Mouse (Mus musculus) midbrain, postnatal 0 days (tissue): ENCODE measurements around the gene Gm44973. TPM values are rescaled to one million over a fixed set of nuclear protein-coding genes. Genes with fewer than 3 reads are reported as not detected.
"Not testable (repeated sequence)": the region's sequence is repeated elsewhere in the genome, so short reads cannot be mapped to it uniquely, and the experiment has no call there.

ENCODE experiments used
- ATAC-seq: fragments of 200-750 bp; cut with Nextera tagmentation; 2 replicates; pipeline ENCODE4 v1.8.0; 2017; ENCODE audit warnings: moderate number of reproducible peaks, mild to moderate bottlenecking, moderate TSS enrichment, moderate library complexity; ENCODE audit not compliant: low FRiP score
- DNase-seq: peaks from one replicate; pipeline ENCODE4 v3.0.0-alpha.2; 2015; ENCODE audit warnings: low spot score
- H3K27ac ChIP-seq: fragments of 300-500 bp; sonication (generic); 2 replicates; pipeline ENCODE4 v1.5.1; 2014; ENCODE audit warnings: low read depth, mild to moderate bottlenecking, low read length, mixed read lengths
- H3K27me3 ChIP-seq: fragments of 300-500 bp; sonication (generic); 2 replicates; pipeline ENCODE4 v1.6.1; 2014; ENCODE audit warnings: low read length, control low read depth, mixed read lengths; ENCODE audit not compliant: insufficient read depth
- H3K36me3 ChIP-seq: fragments of 300-500 bp; sonication (generic); 2 replicates; pipeline ENCODE4 v1.6.1; 2014; ENCODE audit warnings: low read length, control low read depth, mixed read lengths; ENCODE audit not compliant: insufficient read depth
- H3K4me1 ChIP-seq: fragments of 300-500 bp; sonication (generic); 2 replicates; pipeline ENCODE4 v1.6.1; 2014; ENCODE audit warnings: mild to moderate bottlenecking, control low read depth, antibody characterized with exemption, low read length, mixed read lengths; ENCODE audit not compliant: insufficient read depth
- H3K4me2 ChIP-seq: fragments of 300-500 bp; sonication (generic); 2 replicates; pipeline ENCODE4 v1.6.1; 2014; ENCODE audit warnings: low read depth, mild to moderate bottlenecking, low read length, mixed read lengths; ENCODE audit not compliant: poor library complexity, severe bottlenecking
- H3K4me3 ChIP-seq: fragments of 300-500 bp; sonication (generic); 2 replicates; pipeline ENCODE4 v1.5.1; 2014; ENCODE audit warnings: low read depth, mild to moderate bottlenecking, low read length, moderate library complexity
- H3K9ac ChIP-seq: fragments of 300-500 bp; sonication (generic); replicated peaks from 2 replicates; pipeline ENCODE4 v1.6.1; 2014; ENCODE audit warnings: mild to moderate bottlenecking, low read length, moderate library complexity, mixed read lengths; ENCODE audit not compliant: poor library complexity, severe bottlenecking
- H3K9me3 ChIP-seq: fragments of 300-500 bp; sonication (generic); 2 replicates; pipeline ENCODE4 v1.6.1; 2016; ENCODE audit warnings: low read length, control low read depth
- CTCF ChIP-seq: IDR thresholded peaks from 2 replicates; pipeline ENCODE4 v1.5.1; 2016; ENCODE audit warnings: antibody characterized with exemption, mild to moderate bottlenecking
- WGBS: fragments of 180-500 bp; shearing (Covaris S2); extraction: QIAGEN DNeasy Blood & Tissue Kit; methylation state at CpG from one replicate; pipeline ENCODE4 v1.1.7; 2014; 5-methylcytosine and 5-hydroxymethylcytosine counted together
- polyA plus RNA-seq: library from polyadenylated mRNA; unstranded; fragments of >200 nt; fragmentation: Nextera tagmentation; extraction: Ambion mirVana; gene quantifications from 2 replicates; pipeline ENCODE4 v1.2.1, GENCODE M21; 2015
- total RNA-seq: library from RNA; depleted of rRNA; stranded (reverse); fragments of >200 nt; gene quantifications from 2 replicates; pipeline ENCODE4 v1.2.3, GENCODE M21; 2014

The Gm44973 gene
- total and polyA plus RNA-seq, 2 experiments from 2014 or later, result 1.2 TPM; not detected in 1

DNA sequence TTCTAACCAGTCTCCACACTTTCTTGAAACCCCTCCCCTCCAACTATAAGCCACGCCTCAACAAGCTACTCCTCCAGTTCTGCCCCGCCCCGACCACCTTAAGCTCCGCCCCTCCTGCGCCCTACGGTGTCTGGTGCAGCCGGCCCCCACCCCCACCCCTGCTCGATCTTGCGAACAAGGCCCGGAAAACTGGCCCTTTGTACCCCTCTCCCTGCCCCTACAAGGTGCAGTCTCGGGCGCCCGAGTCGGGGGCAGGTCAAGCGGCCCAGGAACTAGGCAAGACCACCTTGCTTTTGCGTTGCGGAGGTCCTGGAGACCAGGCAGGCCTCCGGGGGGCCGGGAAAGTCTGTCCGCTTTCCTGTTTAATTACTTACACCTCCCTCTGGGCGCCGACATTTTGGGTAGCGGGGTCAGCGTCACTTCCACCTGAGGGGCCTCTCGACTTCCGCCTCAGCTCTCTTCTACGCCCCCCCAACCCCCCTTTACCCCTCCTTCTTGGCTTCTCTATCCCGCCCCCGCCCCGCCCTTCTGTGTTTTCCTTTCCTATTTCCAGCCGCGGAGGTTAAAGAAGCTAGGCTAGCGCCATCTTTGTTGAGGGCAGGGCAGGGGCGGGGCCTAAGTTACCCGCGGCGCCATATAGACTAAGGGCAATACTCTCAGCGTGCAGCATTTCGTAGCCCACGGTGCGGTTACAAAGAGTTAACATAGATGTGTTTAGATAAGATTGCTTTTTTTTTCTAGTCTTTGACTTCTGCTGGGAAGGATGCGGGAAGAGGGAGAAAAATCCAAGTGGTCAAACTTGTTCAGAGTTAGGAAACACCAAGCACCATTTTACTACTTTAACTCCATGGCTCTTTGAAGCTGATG, 812 bp upstream of the Gm44973 start, which contains the start of the genes Zfp524 and Fiz1:
Gene Zfp524, plus strand, starts transcription at position 165 of the 867 bp plus-strand sequence.
Gene Fiz1, minus strand, starts transcription at position 447 of the 867 bp plus-strand sequence.
- under 1% methylated on average over 40 of the region's 42 CpGs for WGBS

DNA sequence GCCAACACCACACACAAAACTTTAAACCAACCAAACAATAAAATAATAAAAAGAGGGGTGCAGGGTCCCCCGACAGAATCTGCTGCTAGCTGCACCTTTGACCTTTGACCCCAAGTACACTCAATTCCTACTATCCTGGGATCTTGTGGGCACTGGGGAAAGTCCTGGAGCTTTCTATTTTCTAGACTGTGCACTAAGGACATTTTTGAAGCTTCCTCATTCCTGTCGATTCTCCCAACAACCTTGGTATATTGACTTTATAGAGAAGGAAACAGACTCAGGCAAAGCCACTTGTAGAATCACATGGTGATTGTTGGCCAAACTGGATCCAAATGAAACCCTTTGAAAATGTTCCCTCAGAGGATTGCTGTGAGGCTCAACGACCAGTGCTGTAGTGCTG, 761 bp downstream of the Gm44973 start:
- Histone ChIP-seq H3K4me3 (peak overlapping the region; percentile 85), H3K36me3 (peaks cover 15% of the 10 kb centered on the region), H3K27me3 (no peaks in the 10 kb centered on the region), H3K4me2 (peak overlapping the region; percentile 73), H3K4me1 (peaks cover 1% of the 10 kb centered on the region; the same call in 1 of the 2 replicates), H3K27ac (peak overlapping the region; percentile 97), H3K9me3 (no peaks in the 10 kb centered on the region), H3K9ac (peak overlapping the region; percentile 72; the same call in 1 of the 2 replicates)
- DNase-seq, result no peak
- ATAC-seq, result no peak
- WGBS, result 53% methylated on average over 3 of the region's 3 CpGs
- TF ChIP-seq CTCF, result no peak

More for the DNA sequence above, 812 bp upstream of the Gm44973 start, which contains the start of the genes Zfp524 and Fiz1:
- Histone ChIP-seq H3K9ac (peak within 1 kb of the TSS; percentile 92), H3K27me3 (no peaks in the 10 kb centered on the region), H3K4me1 (no peaks in the 10 kb centered on the region), H3K4me3 (peak within 1 kb of the TSS; percentile 85), H3K36me3 (peaks cover 27% of the 10 kb centered on the region), H3K4me2 (peak within 1 kb of the TSS; percentile 73), H3K9me3 (no peaks in the 10 kb centered on the region), H3K27ac (peak within 1 kb of the TSS; percentile 97)
- ATAC-seq, result peak; percentile 86
- DNase-seq, result peak; percentile 98
- no peak for TF ChIP-seq CTCF

DNA sequence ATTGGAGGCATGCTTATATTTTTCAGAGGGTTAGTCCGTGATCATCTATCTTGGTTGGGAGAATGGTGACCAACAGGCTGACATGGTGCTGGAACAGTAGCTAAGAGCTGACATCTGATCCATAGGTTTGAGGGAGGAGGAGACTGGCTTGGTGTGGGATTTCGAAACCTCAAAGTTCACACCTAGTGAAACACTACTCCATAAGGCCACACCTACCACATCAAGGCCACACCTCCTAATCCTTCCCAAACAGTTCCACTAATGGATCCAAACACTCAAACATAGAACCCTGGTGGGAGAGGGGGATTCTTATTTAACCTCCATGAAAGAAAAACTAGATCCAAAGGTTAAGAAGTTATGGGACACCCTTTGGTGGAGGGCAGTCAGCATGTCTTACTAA, 1.6 kb downstream of the Gm44973 start:
- no peak for TF ChIP-seq CTCF
- Histone ChIP-seq H3K9me3 (no peaks in the 10 kb centered on the region), H3K27ac (no peak overlapping the region), H3K27me3 (no peaks in the 10 kb centered on the region), H3K4me1 (peaks cover 7% of the 10 kb centered on the region; the same call in 1 of the 2 replicates), H3K4me2 (no peak overlapping the region), H3K4me3 (no peak overlapping the region), H3K9ac (no peak overlapping the region), H3K36me3 (peaks cover 7% of the 10 kb centered on the region)
- DNase-seq (no peak), ATAC-seq (no peak)
- WGBS, result 96% methylated on average over 2 of the region's 2 CpGs

DNA sequence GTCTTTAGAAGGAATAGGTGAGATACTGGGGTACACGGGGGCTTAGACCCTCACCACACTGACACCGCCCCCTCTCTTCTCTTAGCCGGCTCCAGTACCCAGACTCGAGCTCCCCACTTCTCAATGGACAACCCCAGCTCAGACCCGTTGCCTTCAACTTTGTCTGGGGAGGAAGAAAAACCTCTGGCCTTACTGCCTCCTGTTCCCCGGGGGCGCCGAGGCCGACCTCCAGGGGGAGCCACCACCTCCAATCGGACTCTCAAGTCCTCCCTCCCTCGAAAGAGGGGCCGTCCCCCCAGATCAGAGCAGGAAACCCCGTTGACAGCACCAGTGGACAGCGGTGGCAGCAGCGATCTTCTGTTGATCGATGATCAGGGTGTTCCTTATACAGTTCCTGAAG, 2.1 kb downstream of the Gm44973 start:
- ATAC-seq (no peak), DNase-seq (no peak)
- peaks cover 5% of the 10 kb centered on the region for H3K36me3 ChIP-seq
- peak; percentile 32; the same call in 1 of the 2 replicates for TF ChIP-seq CTCF
- H3K4me2 ChIP-seq, result no peak overlapping the region
- no peak overlapping the region for H3K4me3 ChIP-seq
- H3K27ac ChIP-seq, result no peak overlapping the region
- WGBS, result 89% methylated on average over 16 of the region's 16 CpGs
- no peaks in the 10 kb centered on the region for H3K9me3 ChIP-seq
- no peak overlapping the region for H3K9ac ChIP-seq
- no peaks in the 10 kb centered on the region for H3K27me3 ChIP-seq
- H3K4me1 ChIP-seq, result peaks cover 7% of the 10 kb centered on the region; the same call in 1 of the 2 replicates

DNA sequence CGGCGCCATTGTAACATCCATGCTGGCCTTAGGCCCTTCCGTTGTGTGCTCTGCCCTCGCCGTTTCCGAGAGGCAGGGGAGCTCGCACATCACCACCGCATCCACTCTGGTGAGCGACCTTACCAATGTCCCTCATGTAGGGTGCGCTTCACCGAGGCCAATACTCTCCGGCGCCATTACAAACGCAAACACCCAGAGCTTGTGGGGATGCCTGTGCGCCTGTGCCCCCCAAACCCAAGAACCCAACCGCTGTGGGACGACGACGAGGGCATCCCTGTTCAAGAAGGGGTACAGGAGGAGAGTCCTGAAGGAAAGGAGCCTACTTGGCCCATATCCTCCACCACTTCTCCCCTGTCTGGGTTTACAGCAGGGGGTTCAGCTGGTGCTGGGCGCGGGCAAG, 2.6 kb downstream of the Gm44973 start:
- WGBS, result 98% methylated on average over 21 of the region's 21 CpGs
- peaks cover 7% of the 10 kb centered on the region; the same call in 1 of the 2 replicates for H3K4me1 ChIP-seq
- DNase-seq (no peak), ATAC-seq (no peak)
- no peak overlapping the region for H3K27ac ChIP-seq
- no peaks in the 10 kb centered on the region for H3K9me3 ChIP-seq
- TF ChIP-seq CTCF, result no peak
- H3K36me3 ChIP-seq, result peaks cover under 1% of the 10 kb centered on the region; the same call in 1 of the 2 replicates
- H3K4me2 ChIP-seq, result no peak overlapping the region
- H3K9ac ChIP-seq, result no peak overlapping the region
- H3K27me3 ChIP-seq, result no peaks in the 10 kb centered on the region
- H3K4me3 ChIP-seq, result no peak overlapping the region

DNA sequence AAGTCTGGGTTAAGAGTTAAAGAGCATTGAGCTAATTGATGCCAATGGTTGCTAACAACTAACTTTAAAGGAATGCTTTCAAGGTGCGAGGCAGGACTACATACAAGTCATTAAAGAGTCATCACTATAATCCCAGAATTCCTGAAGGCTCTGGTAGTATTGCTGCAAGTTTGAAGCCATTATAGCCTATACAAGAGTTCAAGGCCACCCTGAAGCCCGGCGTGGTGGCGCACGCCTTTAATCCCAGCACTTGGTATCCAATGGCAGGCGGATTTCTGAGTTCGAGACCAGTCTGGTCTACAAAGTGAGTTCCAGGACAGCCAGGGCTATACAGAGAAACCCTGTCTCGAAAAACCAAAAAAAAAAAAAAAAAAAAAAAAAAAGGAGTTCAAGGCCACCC, 4.3 kb downstream of the Gm44973 start:
- WGBS, result 28% methylated on average over 8 of the region's 8 CpGs
- not testable (repeated sequence) for DNase-seq, ATAC-seq, H3K4me1 ChIP-seq, H3K9me3 ChIP-seq, H3K9ac ChIP-seq, H3K27me3 ChIP-seq
- Histone ChIP-seq H3K4me2 (peak overlapping the region; percentile 91), H3K27ac (peak overlapping the region; percentile 94), H3K36me3 (peaks cover 17% of the 10 kb centered on the region; the same call in 1 of the 2 replicates), H3K4me3 (peak overlapping the region; percentile 79)
